Mouse (Mus musculus) ES-Bruce4 (cell line): Measurements from ENCODE around the gene Veph1.

ENCODE experiments used
- CTCF ChIP-seq: IDR thresholded peaks from one replicate; pipeline ENCODE4 v1.8.1; 2011; ENCODE audit warnings: low read depth, low read length
- POLR2A ChIP-seq: IDR thresholded peaks from one replicate; pipeline ENCODE4 v1.8.1; 2011; ENCODE audit warnings: low read length; ENCODE audit not compliant: insufficient read depth

DNA sequence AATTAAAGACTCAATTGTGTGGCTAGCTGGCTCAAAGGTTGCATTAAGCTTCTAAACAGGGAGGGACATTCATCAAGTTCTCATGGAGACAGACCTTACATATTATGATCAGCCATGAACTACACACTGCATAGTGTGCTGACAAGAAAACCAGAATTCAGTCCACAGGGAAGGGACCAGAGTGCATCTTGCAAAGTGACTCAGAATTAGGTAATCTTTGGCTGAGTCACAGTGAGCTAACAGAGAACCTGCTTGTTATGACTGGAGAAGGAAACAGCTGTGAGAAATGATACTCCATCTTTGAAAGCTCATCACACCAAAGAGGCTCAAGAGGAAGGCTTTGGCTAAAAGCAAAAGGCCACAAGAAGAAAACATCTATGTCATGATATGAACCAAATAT, 56.2 kb downstream of the Veph1 start:
- TF ChIP-seq POLR2A (no peak), CTCF (no peak)
